Mouse (Mus musculus) adrenal gland (tissue): ENCODE data around the gene Olfr402.
"Not testable (repeated sequence)": the region's sequence is repeated elsewhere in the genome, so short reads cannot be mapped to it uniquely, and the experiment has no call there.

ENCODE experiments used
- intact Hi-C: fragments of 180-260 bp; cut with DNase I; formaldehyde crosslinking; loops from one replicate; pipeline ENCODE4 v1.15.1; 2025
- long read RNA-seq, 2 experiments: library from polyadenylated mRNA; unstranded; transcript quantifications; one replicate each; pipeline ENCODE4 v2.0.0; 2020; ENCODE audit warnings: borderline replicate concordance in 1 of 2; ENCODE audit not compliant: insufficient replicate concordance in 1 of 2

The Olfr402 gene
- long read RNA-seq, experiment 1: 0 reads
- long read RNA-seq, experiment 2: 0 reads

DNA sequence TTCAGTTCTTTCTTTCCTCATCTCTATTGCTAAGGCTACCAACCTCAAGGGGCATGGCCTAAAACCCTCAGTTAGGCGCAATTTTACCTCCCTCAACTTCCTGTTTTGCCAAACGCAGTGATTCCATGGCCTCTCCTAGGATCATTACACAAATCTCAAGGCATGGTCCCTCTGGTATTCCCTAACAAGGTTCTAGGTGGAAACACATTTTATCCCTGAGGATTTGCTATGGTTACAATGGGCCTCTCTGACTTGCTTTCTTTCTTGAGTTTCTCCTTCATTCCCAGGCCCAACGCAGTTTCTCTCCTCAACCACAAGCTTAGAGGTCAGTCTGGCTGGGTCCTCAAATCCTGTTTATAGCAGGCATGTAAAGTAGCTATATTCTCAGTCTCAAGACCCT, at the start of gene Olfr402:
Gene Olfr402, plus strand, starts transcription at position 301 of the 400 bp plus-strand sequence.
- intact Hi-C loops: no loop called here

DNA sequence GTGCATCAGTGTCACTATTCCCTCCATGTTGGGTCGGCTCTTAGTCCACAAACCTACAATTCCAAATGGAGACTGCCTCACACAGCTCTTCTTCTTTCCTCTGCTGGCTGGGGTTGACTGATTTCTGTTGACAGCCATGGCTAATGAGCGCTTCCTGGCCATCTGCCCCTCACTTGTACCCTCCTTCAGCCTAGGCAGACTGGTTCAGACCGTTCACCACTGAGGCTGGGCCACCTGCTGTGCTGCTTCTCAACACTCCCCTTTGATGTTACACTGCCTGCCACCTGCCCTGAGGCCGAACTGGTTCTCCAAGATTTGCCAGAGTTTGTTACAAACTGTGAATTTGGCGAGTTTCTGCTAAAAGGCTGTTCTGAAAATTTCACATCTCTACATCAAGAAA, 48.3 kb upstream of the Olfr402 start:
- intact Hi-C loops: no loop called here

DNA sequence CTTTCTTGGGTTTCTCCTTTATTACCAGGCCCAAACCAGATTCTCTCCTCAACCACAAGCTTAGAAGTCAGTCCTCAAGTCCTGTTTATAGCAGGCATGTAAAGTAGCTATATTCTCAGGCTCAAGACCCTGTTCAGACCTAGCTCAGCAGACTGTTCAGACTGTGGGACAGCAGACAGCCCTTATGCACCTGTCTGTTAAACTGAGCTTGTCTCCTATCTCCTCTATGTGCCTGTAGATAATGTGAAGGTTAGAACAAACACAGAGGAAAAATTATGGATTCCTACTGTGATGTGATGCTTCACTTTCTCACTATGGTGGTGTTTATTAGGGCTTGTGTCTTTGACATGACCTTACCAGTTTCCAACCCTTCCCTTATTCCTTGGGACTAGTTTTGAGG, 39.9 kb upstream of the Olfr402 start, which contains the start of gene Olfr401:
Gene Olfr401, plus strand, starts transcription at position 301 of the 400 bp plus-strand sequence.
- intact Hi-C loops: no loop called here

DNA sequence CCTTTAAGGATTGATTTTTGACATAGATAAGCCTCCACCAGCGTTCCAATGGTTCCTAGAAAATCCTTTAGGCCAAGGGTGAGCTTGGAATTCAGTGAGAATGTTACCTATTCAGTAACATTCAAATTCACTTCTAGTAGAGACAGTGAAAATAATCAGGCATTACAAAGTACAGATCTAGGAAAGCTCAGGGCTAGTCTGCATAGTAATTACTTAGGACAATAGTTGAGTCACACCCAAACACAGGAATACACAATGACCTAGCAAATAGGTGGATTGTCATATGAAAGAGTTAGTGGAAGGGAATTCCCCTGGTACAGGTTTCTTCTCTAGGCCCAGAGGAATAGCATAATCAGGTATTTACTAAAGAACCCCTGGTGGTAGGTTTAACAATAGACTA, 13.3 kb upstream of the Olfr402 start:
- intact Hi-C loops: not testable (repeated sequence)

DNA sequence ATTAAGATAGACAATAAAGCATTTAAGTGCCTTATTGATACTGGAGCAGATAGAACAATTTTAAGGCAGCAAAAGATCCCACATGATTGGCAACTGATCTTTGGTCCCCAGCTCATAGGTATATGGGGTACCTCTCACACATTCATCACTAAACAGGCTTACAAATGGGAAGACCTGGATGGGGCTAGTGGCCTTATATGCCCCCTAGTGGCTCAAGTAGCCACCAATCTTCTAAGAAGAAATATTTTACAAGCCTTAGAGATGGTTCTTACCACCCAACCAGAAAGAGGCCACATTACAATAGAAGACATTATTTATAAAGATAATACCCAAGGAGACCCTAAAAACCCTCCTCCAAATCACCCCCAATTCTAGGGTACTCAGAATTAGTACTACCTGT, 7.5 kb upstream of the Olfr402 start:
- intact Hi-C loops: no loop called here

DNA sequence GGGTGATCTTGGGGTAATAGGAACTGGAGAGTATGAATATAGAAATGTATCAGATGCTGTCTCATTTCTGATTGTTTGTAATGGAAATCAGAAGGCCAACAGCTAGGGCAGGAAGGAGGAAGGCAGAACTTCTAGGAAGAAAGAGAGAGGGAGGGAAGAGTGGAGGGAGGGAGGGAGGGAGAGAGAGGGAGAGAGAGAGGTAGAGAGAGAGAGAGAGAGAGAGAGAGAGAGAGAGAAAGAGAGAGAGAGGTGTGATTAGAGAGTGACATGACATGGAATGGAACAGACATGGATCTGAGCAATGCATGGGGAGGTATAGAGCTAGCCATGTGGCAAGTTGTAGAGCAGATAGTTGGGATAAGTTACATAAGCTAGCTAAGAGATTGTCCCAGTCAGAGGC, 15.4 kb downstream of the Olfr402 start:
- intact Hi-C loops: no loop called here

DNA sequence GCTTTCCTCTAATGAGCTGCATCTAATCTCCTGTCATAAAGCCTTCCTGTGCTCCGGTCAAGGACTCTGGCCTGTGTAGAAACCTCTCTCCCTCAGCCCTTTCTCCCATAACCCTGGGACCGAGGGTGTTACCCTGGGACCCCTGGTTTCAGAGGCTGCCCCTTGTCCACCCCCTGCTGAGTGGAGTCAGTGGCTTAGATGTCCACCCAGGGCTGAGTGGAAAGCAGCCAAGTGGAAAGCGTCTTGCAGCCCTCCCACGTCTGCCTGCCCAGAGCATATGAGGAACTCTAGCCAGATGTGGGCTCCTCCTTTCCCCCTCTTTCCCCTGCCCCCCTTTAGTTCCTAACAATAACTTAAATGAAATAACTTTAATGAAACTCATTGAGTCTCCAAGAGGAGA, 29.8 kb downstream of the Olfr402 start:
- intact Hi-C loops: no loop called here

DNA sequence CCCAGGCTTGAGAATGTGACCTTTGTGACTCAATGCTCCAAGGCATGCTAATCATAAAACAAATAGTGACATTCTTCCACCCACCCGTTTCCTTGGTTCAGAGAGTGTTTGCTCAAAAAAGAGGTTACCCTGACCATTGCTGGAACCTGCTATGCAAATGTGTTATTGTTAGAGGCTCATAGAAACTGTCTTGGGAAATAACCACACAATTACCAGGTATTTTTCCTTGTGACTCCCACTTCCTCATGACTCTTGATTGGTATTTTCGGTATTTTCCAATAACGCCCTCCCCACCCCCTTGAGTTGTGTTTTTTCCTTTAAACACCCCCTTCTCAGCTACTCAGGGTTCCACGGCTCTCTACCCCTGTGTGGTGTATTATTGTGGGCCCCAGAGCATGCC, 30.4 kb downstream of the Olfr402 start:
- intact Hi-C loops: no loop called here

DNA sequence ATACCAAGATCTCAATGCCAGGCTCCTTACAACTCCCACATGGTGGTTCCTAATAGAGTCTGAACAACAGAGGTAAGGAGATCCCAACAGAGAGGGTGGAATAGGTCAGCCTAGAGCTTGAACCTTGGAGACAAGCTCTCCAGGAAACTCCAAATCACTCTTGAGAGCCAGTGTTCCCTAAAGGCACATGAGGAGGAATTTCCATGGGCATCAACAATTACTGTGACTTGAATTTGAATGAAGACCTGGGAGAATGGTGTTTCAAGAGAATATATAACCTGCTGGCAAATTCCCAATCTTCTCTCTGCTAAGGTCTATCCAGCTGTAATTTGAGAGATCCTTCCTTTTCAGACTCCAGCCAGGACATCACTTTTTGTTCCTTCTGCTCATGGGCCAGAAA, 32.6 kb downstream of the Olfr402 start, which contains the start of gene Olfr403:
Gene Olfr403, plus strand, starts transcription at position 301 of the 400 bp plus-strand sequence.
- intact Hi-C loops: no loop called here
